Mouse (Mus musculus) C2C12 (cell line): ENCODE measurements around the gene Atg16l1.

Source experiments
- CEBPB ChIP-seq: IDR thresholded peaks from one replicate; pipeline ENCODE4 v1.6.1; 2011; ENCODE audit warnings: low read depth, mild to moderate bottlenecking, control low read depth, moderate library complexity
- CTCF ChIP-seq: IDR thresholded peaks from one replicate; pipeline ENCODE4 v1.5.1; 2011; ENCODE audit not compliant: control insufficient read depth, insufficient read depth, insufficient read length
- USF1 ChIP-seq: IDR thresholded peaks from one replicate; pipeline ENCODE4 v1.6.1; 2011; ENCODE audit warnings: low read depth, mild to moderate bottlenecking, control low read depth, moderate library complexity

DNA sequence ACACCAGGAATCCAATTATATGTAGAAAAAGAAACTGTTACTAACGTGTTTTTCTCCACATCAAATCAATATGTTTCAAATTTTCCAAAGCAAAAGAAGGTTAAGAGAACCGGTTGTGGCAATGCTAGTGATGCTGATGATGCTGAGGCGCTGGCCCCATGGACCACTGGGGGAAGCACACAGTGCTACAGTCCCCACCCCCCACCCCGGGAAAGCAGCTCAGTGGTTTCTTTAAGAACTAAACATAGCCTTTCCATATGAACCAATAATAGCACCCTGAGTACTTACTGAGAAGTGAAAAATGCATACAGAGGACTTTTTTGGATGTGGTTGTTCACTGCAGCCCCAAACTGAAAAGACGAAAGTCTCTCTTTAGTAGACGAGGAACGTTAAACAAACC lies 55.7 kb downstream of the Atg16l1 start:
- TF ChIP-seq CTCF, result no peak
- no peak for TF ChIP-seq CEBPB
- no peak for TF ChIP-seq USF1
